Mouse (Mus musculus) gastrocnemius, adult 2 months (tissue): ENCODE measurements at regions not wholly inside any gene's neighbourhood (a gene's known extent, or its start where the extent isn't known, plus 50 kb on each side); places are given as distances from the start of the nearest gene placed in this dataset.

ENCODE experiments used
- DNase-seq: peaks from one replicate; pipeline ENCODE4 v3.0.0; 2022
- H3K27ac ChIP-seq: fragments of 200-600 bp; 2 replicates; pipeline ENCODE4 v1.8.1; 2022; ENCODE audit warnings: mild to moderate bottlenecking
- H3K4me3 ChIP-seq: fragments of 200-600 bp; 2 replicates; pipeline ENCODE4 v1.8.1; 2022; ENCODE audit warnings: mild to moderate bottlenecking, moderate library complexity
- CTCF ChIP-seq: fragments of 200-600 bp; IDR thresholded peaks from 2 replicates; pipeline ENCODE4 v1.8.1; 2022; ENCODE audit warnings: antibody characterized with exemption, mild to moderate bottlenecking, moderate library complexity
- intact Hi-C: fragments of 180-260 bp; cut with DNase I; formaldehyde crosslinking; loops from one replicate; pipeline ENCODE4 v1.15.1; 2025

GRCm38 (mm10) chr14:33836341-33836740 lies 87.0 kb upstream of the Gdf10 start:
- TF ChIP-seq CTCF = no peak
- Histone ChIP-seq H3K4me3 (no peak overlapping the region), H3K27ac (no peak overlapping the region)
- DNase-seq = no peak
- intact Hi-C loops = no loop called here

- intact Hi-C loops = no loop called here
- no peak for TF ChIP-seq CTCF
- peak overlapping the region; percentile 53 for H3K27ac ChIP-seq
- H3K4me3 ChIP-seq = no peak overlapping the region
- no peak for DNase-seq
Observed at GRCm38 (mm10) chr14:33841821-33842220, 81.6 kb upstream of the Gdf10 start.

- TF ChIP-seq CTCF = no peak
- Histone ChIP-seq H3K4me3 (no peak overlapping the region), H3K27ac (no peak overlapping the region)
- no peak for DNase-seq
- intact Hi-C loops = no loop called here
Observed at GRCm38 (mm10) chr14:33853499-33853898, 69.9 kb upstream of the Gdf10 start.

- intact Hi-C loops = no loop called here
- H3K4me3 ChIP-seq = no peak overlapping the region
- peak overlapping the region; percentile 8; the same call in 1 of the 2 replicates for H3K27ac ChIP-seq
- no peak for TF ChIP-seq CTCF
- DNase-seq = peak; percentile 62
Observed at GRCm38 (mm10) chr14:33854181-33854580, 69.2 kb upstream of the Gdf10 start.

- DNase-seq = no peak
- TF ChIP-seq CTCF = no peak
- intact Hi-C loops = no loop called here
- H3K27ac ChIP-seq = no peak overlapping the region
- H3K4me3 ChIP-seq = no peak overlapping the region
Observed at GRCm38 (mm10) chr14:33856992-33857391, 66.4 kb upstream of the Gdf10 start.

- Histone ChIP-seq H3K4me3 (no peak overlapping the region), H3K27ac (no peak overlapping the region)
- no peak for DNase-seq
- intact Hi-C loops = no loop called here
- TF ChIP-seq CTCF = no peak
Observed at GRCm38 (mm10) chr14:33864796-33865195, 58.6 kb upstream of the Gdf10 start.

GRCm38 (mm10) chr14:33865746-33866145 lies 57.6 kb upstream of the Gdf10 start:
- Histone ChIP-seq H3K27ac (no peak overlapping the region), H3K4me3 (no peak overlapping the region)
- no peak for DNase-seq
- no peak for TF ChIP-seq CTCF
- intact Hi-C loops = no loop called here

GRCm38 (mm10) chr14:33867674-33868073 lies 55.7 kb upstream of the Gdf10 start:
- intact Hi-C loops = no loop called here
- TF ChIP-seq CTCF = no peak

More at GRCm38 (mm10) chr14:33867674-33868073, 55.7 kb upstream of the Gdf10 start:
- H3K27ac ChIP-seq = no peak overlapping the region
- no peak overlapping the region for H3K4me3 ChIP-seq
- DNase-seq = no peak
